Mouse (Mus musculus): Measurements from ENCODE around the gene Arhgap24.

DNA sequence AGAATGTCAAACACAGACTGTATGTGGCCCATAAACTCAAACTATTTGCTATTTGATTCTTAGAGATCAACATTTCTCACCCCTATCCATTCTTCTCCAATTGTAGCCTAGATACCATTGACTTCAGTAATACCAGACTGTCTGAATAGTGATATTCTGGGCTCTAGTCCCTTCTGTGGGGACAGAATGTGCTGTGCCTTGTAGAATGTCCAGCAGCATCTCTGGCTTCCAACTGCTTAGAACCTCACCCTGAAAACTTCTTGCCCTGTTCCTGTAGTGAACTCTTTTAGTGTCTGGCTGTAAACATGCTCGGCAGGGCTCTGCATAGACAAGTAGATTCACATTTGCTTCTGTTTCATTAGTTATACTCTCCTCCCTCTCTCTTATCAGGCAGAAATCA is 110.2 kb downstream of the Arhgap24 start:
- TF ChIP-seq POLR2A (IDR thresholded peaks at IDR 0.05; ENCODE audit: extremely low read depth, insufficient read depth, low read length) (no peak), CTCF (IDR thresholded peaks at IDR 0.05; ENCODE audit: low read depth, low read length) (no peak)
